Mouse (Mus musculus) embryonic facial prominence, embryonic 13.5 days (tissue): ENCODE results near the gene Hoxb9. TPM values are rescaled to one million over a fixed set of nuclear protein-coding genes. Genes with fewer than 3 reads are reported as not detected.

ENCODE experiments used
- ATAC-seq: fragments of 200-750 bp; cut with Nextera tagmentation; 2 replicates; pipeline ENCODE4 v1.8.0; 2017; ENCODE audit warnings: low read depth; ENCODE audit not compliant: insufficient number of reproducible peaks, insufficient read depth, low FRiP score, low TSS enrichment
- H3K27ac ChIP-seq: fragments of 300-500 bp; sonication (generic); 2 replicates; pipeline ENCODE4 v1.5.1; 2015; ENCODE audit warnings: moderate library complexity, mild to moderate bottlenecking, inconsistent platforms
- H3K27me3 ChIP-seq: fragments of 300-500 bp; sonication (generic); 2 replicates; pipeline ENCODE4 v1.6.1; 2015; ENCODE audit warnings: mild to moderate bottlenecking, inconsistent platforms
- H3K36me3 ChIP-seq: fragments of 300-500 bp; sonication (generic); 2 replicates; pipeline ENCODE4 v1.6.1; 2015; ENCODE audit warnings: mild to moderate bottlenecking, inconsistent platforms
- H3K4me1 ChIP-seq: fragments of 300-500 bp; sonication (generic); 2 replicates; pipeline ENCODE4 v1.6.1; 2015; ENCODE audit warnings: inconsistent platforms
- H3K4me2 ChIP-seq: fragments of 300-500 bp; sonication (generic); 2 replicates; pipeline ENCODE4 v1.6.1; 2015; ENCODE audit warnings: moderate library complexity, mild to moderate bottlenecking, inconsistent platforms
- H3K4me3 ChIP-seq: fragments of 300-500 bp; sonication (generic); 2 replicates; pipeline ENCODE4 v1.5.1; 2015; ENCODE audit warnings: mild to moderate bottlenecking, inconsistent platforms
- H3K9ac ChIP-seq: fragments of 300-500 bp; sonication (generic); 2 replicates; pipeline ENCODE4 v1.6.1; 2015; ENCODE audit warnings: mild to moderate bottlenecking, inconsistent platforms
- H3K9me3 ChIP-seq: fragments of 300-500 bp; sonication (generic); 2 replicates; pipeline ENCODE4 v1.6.1; 2016; ENCODE audit warnings: inconsistent platforms
- WGBS: fragments of 180-500 bp; shearing (Covaris S2); methylation state at CpG from one replicate; pipeline ENCODE4 v1.1.7; 2015; ENCODE audit warnings: mixed read lengths; 5-methylcytosine and 5-hydroxymethylcytosine counted together
- polyA plus RNA-seq: library from polyadenylated mRNA; unstranded; fragments of >200 nt; fragmentation: Nextera tagmentation; extraction: Ambion mirVana; gene quantifications from 2 replicates; pipeline ENCODE4 v1.2.1, GENCODE M21; 2015

The Hoxb9 gene
- polyA plus RNA-seq, 1 experiment from 2014 or later, result 0.13 TPM

- Histone ChIP-seq H3K9ac (no peak overlapping the region), H3K4me1 (peaks cover 10% of the 10 kb centered on the region; the same call in 1 of the 2 replicates), H3K27ac (no peak overlapping the region), H3K9me3 (no peaks in the 10 kb centered on the region), H3K4me3 (no peak overlapping the region), H3K36me3 (no peaks in the 10 kb centered on the region), H3K27me3 (peaks cover 99% of the 10 kb centered on the region), H3K4me2 (no peak overlapping the region)
- ATAC-seq, result no peak
- WGBS, result 0% methylated on average over 1 of the region's 1 CpGs
These were observed 3.1 kb upstream of the Hoxb9 start for GRCm38 (mm10) chr11:96268031-96268745.

- ATAC-seq, result no peak
- H3K4me1 ChIP-seq, result peaks cover 10% of the 10 kb centered on the region; the same call in 1 of the 2 replicates
- no peak overlapping the region for H3K9ac ChIP-seq
- peaks cover 99% of the 10 kb centered on the region for H3K27me3 ChIP-seq
- H3K4me3 ChIP-seq, result no peak overlapping the region
- no peaks in the 10 kb centered on the region for H3K36me3 ChIP-seq
- 2% methylated on average over 19 of the region's 19 CpGs for WGBS
- no peaks in the 10 kb centered on the region for H3K9me3 ChIP-seq
- H3K4me2 ChIP-seq, result no peak overlapping the region
- no peak overlapping the region for H3K27ac ChIP-seq
These were observed 1.4 kb upstream of the Hoxb9 start for GRCm38 (mm10) chr11:96269869-96270268.

- Histone ChIP-seq H3K4me3 (peak overlapping the region; percentile 23), H3K9me3 (no peaks in the 10 kb centered on the region), H3K4me2 (peak overlapping the region; percentile 26), H3K9ac (no peak overlapping the region), H3K4me1 (peaks cover 10% of the 10 kb centered on the region; the same call in 1 of the 2 replicates), H3K27ac (no peak overlapping the region), H3K36me3 (no peaks in the 10 kb centered on the region), H3K27me3 (peaks cover 99% of the 10 kb centered on the region)
- under 1% methylated on average over 52 of the region's 52 CpGs for WGBS
- ATAC-seq, result no peak
These were observed 319 bp downstream of the Hoxb9 start for GRCm38 (mm10) chr11:96271541-96272011.

GRCm38 (mm10) chr11:96272024-96272921, 1.0 kb downstream of the Hoxb9 start:
- Histone ChIP-seq H3K36me3 (no peaks in the 10 kb centered on the region), H3K4me2 (peak overlapping the region; percentile 18; the same call in 1 of the 2 replicates), H3K4me1 (peaks cover 10% of the 10 kb centered on the region; the same call in 1 of the 2 replicates), H3K4me3 (no peak overlapping the region; the same call in 1 of the 2 replicates), H3K27me3 (peaks cover 99% of the 10 kb centered on the region), H3K27ac (no peak overlapping the region), H3K9ac (no peak overlapping the region), H3K9me3 (no peaks in the 10 kb centered on the region)
- WGBS, result under 1% methylated on average over 58 of the region's 58 CpGs
- ATAC-seq, result no peak

- no peak for ATAC-seq
- no peak overlapping the region for H3K9ac ChIP-seq
- no peak overlapping the region for H3K4me3 ChIP-seq
- WGBS, result 1% methylated on average over 10 of the region's 10 CpGs
- H3K9me3 ChIP-seq, result no peaks in the 10 kb centered on the region
- peaks cover 100% of the 10 kb centered on the region for H3K27me3 ChIP-seq
- no peak overlapping the region for H3K4me2 ChIP-seq
- H3K27ac ChIP-seq, result no peak overlapping the region
- no peaks in the 10 kb centered on the region for H3K36me3 ChIP-seq
- peaks cover 10% of the 10 kb centered on the region; the same call in 1 of the 2 replicates for H3K4me1 ChIP-seq
These were observed 3.2 kb downstream of the Hoxb9 start for GRCm38 (mm10) chr11:96274428-96274827.

- 9% methylated on average over 4 of the region's 4 CpGs for WGBS
- Histone ChIP-seq H3K4me1 (peaks cover 10% of the 10 kb centered on the region; the same call in 1 of the 2 replicates), H3K27ac (no peak overlapping the region), H3K27me3 (peaks cover 100% of the 10 kb centered on the region), H3K9ac (no peak overlapping the region), H3K9me3 (no peaks in the 10 kb centered on the region), H3K36me3 (no peaks in the 10 kb centered on the region), H3K4me3 (no peak overlapping the region), H3K4me2 (no peak overlapping the region)
- ATAC-seq, result no peak
These were observed 4.6 kb downstream of the Hoxb9 start for GRCm38 (mm10) chr11:96275896-96276295.

GRCm38 (mm10) chr11:96277151-96278044, 6.1 kb downstream of the Hoxb9 start:
- Histone ChIP-seq H3K4me2 (no peak overlapping the region), H3K4me1 (peaks cover 2% of the 10 kb centered on the region; the same call in 1 of the 2 replicates), H3K4me3 (no peak overlapping the region), H3K9me3 (no peaks in the 10 kb centered on the region), H3K9ac (no peak overlapping the region), H3K36me3 (no peaks in the 10 kb centered on the region), H3K27me3 (peaks cover 100% of the 10 kb centered on the region), H3K27ac (no peak overlapping the region)
- no peak for ATAC-seq
- 1% methylated on average over 35 of the region's 35 CpGs for WGBS

- 11% methylated on average over 14 of the region's 14 CpGs for WGBS
- Histone ChIP-seq H3K4me1 (0 out of 2 replicates have a peak, but pooled peaks cover 3% of the 10 kb centered on the region), H3K9me3 (no peaks in the 10 kb centered on the region), H3K4me3 (no peak overlapping the region), H3K27ac (no peak overlapping the region), H3K36me3 (no peaks in the 10 kb centered on the region), H3K9ac (no peak overlapping the region), H3K27me3 (peaks cover 100% of the 10 kb centered on the region), H3K4me2 (no peak overlapping the region)
- no peak for ATAC-seq
These were observed 7.1 kb downstream of the Hoxb9 start for GRCm38 (mm10) chr11:96278324-96278723.

GRCm38 (mm10) chr11:96278773-96279172, 7.5 kb downstream of the Hoxb9 start:
- H3K4me3 ChIP-seq, result no peak overlapping the region
- WGBS, result under 1% methylated on average over 9 of the region's 9 CpGs
- ATAC-seq, result no peak
- H3K27ac ChIP-seq, result no peak overlapping the region
- H3K36me3 ChIP-seq, result no peaks in the 10 kb centered on the region
- H3K4me1 ChIP-seq, result 0 out of 2 replicates have a peak, but pooled peaks cover 3% of the 10 kb centered on the region
- no peak overlapping the region for H3K9ac ChIP-seq
- H3K27me3 ChIP-seq, result peaks cover 100% of the 10 kb centered on the region
- no peak overlapping the region for H3K4me2 ChIP-seq
- H3K9me3 ChIP-seq, result no peaks in the 10 kb centered on the region

GRCm38 (mm10) chr11:96279421-96280233, 8.4 kb downstream of the Hoxb9 start:
- Histone ChIP-seq H3K36me3 (no peaks in the 10 kb centered on the region), H3K9ac (no peak overlapping the region), H3K4me1 (0 out of 2 replicates have a peak, but pooled peaks cover 10% of the 10 kb centered on the region), H3K9me3 (no peaks in the 10 kb centered on the region), H3K4me3 (no peak overlapping the region), H3K27me3 (peaks cover 100% of the 10 kb centered on the region), H3K27ac (no peak overlapping the region), H3K4me2 (no peak overlapping the region)
- no peak for ATAC-seq
- 1% methylated on average over 31 of the region's 31 CpGs for WGBS
